Mouse (Mus musculus) hindbrain, postnatal 0 days (tissue): ENCODE data around the gene Trim12c. TPM values are rescaled to one million over a fixed set of nuclear protein-coding genes. Genes with fewer than 3 reads are reported as not detected.

Experiments used
- ATAC-seq: fragments of 200-750 bp; cut with Nextera tagmentation; 2 replicates; pipeline ENCODE4 v1.8.0; 2017; ENCODE audit warnings: mild to moderate bottlenecking, moderate TSS enrichment, moderate library complexity
- DNase-seq: peaks from one replicate; pipeline ENCODE4 v3.0.0-alpha.2; 2015; ENCODE audit warnings: low spot score
- H3K27ac ChIP-seq: fragments of 300-500 bp; sonication (generic); 2 replicates; pipeline ENCODE4 v1.5.1; 2014; ENCODE audit warnings: mild to moderate bottlenecking
- H3K27me3 ChIP-seq: fragments of 300-500 bp; sonication (generic); 2 replicates; pipeline ENCODE4 v1.6.1; 2014; ENCODE audit warnings: low read length, mixed read lengths; ENCODE audit not compliant: insufficient read depth
- H3K36me3 ChIP-seq: fragments of 300-500 bp; sonication (generic); 2 replicates; pipeline ENCODE4 v1.6.1; 2014; ENCODE audit warnings: low read length, mixed read lengths; ENCODE audit not compliant: insufficient read depth
- H3K4me1 ChIP-seq: fragments of 300-500 bp; sonication (generic); 2 replicates; pipeline ENCODE4 v1.6.1; 2014; ENCODE audit warnings: antibody characterized with exemption, low read length, mixed read lengths; ENCODE audit not compliant: insufficient read depth
- H3K4me2 ChIP-seq: fragments of 300-500 bp; sonication (generic); 2 replicates; pipeline ENCODE4 v1.6.1; 2014; ENCODE audit warnings: low read depth, mild to moderate bottlenecking, low read length, moderate library complexity, mixed read lengths
- H3K4me3 ChIP-seq: fragments of 300-500 bp; sonication (generic); 2 replicates; pipeline ENCODE4 v1.5.1; 2014; ENCODE audit warnings: low read length
- H3K9ac ChIP-seq: fragments of 300-500 bp; sonication (generic); replicated peaks from 2 replicates; pipeline ENCODE4 v1.6.1; 2014; ENCODE audit warnings: mild to moderate bottlenecking, low read length, moderate library complexity, mixed read lengths
- H3K9me3 ChIP-seq: fragments of 300-500 bp; sonication (generic); 2 replicates; pipeline ENCODE4 v1.6.1; 2016; ENCODE audit warnings: low read length, mixed read lengths
- CTCF ChIP-seq: IDR thresholded peaks from 2 replicates; pipeline ENCODE4 v1.5.1; 2016; ENCODE audit warnings: antibody characterized with exemption, control low read depth, low read depth
- WGBS: fragments of 180-500 bp; shearing (Covaris S2); extraction: QIAGEN DNeasy Blood & Tissue Kit; methylation state at CpG from one replicate; pipeline ENCODE4 v1.1.7; 2014; 5-methylcytosine and 5-hydroxymethylcytosine counted together
- polyA plus RNA-seq: library from polyadenylated mRNA; unstranded; fragments of >200 nt; fragmentation: Nextera tagmentation; extraction: Ambion mirVana; gene quantifications from 2 replicates; pipeline ENCODE4 v1.2.1, GENCODE M21; 2015
- total RNA-seq: library from RNA; depleted of rRNA; stranded (reverse); fragments of >200 nt; gene quantifications from 2 replicates; pipeline ENCODE4 v1.2.3, GENCODE M21; 2014; rRNA removed

Gene Trim12c
- total and polyA plus RNA-seq, 2 experiments from 2014 or later: 0.61 to 1.8 TPM

GRCm38 (mm10) chr7:104314796-104315353 is 38.3 kb downstream of the Trim12c start:
- DNase-seq (peak; percentile 1), ATAC-seq (no peak)
- H3K4me3 ChIP-seq: peak overlapping the region; percentile 32
- 15% methylated on average over 15 of the region's 15 CpGs for whole genome bisulfite sequencing
- no peak overlapping the region for H3K27ac ChIP-seq
- peak overlapping the region; percentile 43 for H3K4me2 ChIP-seq
- no peaks in the 10 kb centered on the region for H3K27me3 ChIP-seq
- no peak overlapping the region for H3K9ac ChIP-seq
- TF ChIP-seq CTCF: no peak
- H3K4me1 ChIP-seq: no peaks in the 10 kb centered on the region
- no peaks in the 10 kb centered on the region for H3K36me3 ChIP-seq
- no peaks in the 10 kb centered on the region for H3K9me3 ChIP-seq

- 84% methylated on average over 5 of the region's 5 CpGs for WGBS
- Histone ChIP-seq H3K36me3 (no peaks in the 10 kb centered on the region), H3K27me3 (no peaks in the 10 kb centered on the region)
Observed at GRCm38 (mm10) chr7:104291638-104292400, 61.3 kb downstream of the Trim12c start.

GRCm38 (mm10) chr7:104290641-104291040 is 62.5 kb downstream of the Trim12c start:
- Histone ChIP-seq H3K4me2 (no peak overlapping the region), H3K9ac (no peak overlapping the region), H3K27me3 (no peaks in the 10 kb centered on the region), H3K4me3 (no peak overlapping the region), H3K27ac (no peak overlapping the region), H3K9me3 (no peaks in the 10 kb centered on the region), H3K36me3 (no peaks in the 10 kb centered on the region), H3K4me1 (no peaks in the 10 kb centered on the region)
- DNase-seq (no peak), ATAC-seq (no peak)
- no peak for TF ChIP-seq CTCF
- WGBS: 85% methylated on average over 1 of the region's 1 CpGs

More at GRCm38 (mm10) chr7:104291638-104292400, 61.3 kb downstream of the Trim12c start:
- no peaks in the 10 kb centered on the region for H3K4me1 ChIP-seq
- no peaks in the 10 kb centered on the region for H3K9me3 ChIP-seq
- TF ChIP-seq CTCF: no peak
- H3K27ac ChIP-seq: no peak overlapping the region
- H3K4me2 ChIP-seq: no peak overlapping the region
- ATAC-seq: no peak
- DNase-seq: no peak
- H3K9ac ChIP-seq: no peak overlapping the region
- no peak overlapping the region for H3K4me3 ChIP-seq

Other genes starting within 250 kb of the Trim12c start
- gene Olfr646, start 248.5 kb downstream of the Trim12c start, total RNA-seq: not detected in 2 replicates
- not detected in 2 replicates for gene Olfr646, start 248.5 kb downstream of the Trim12c start, polyA plus RNA-seq
- not detected in 2 replicates for gene Ubqln5, start 223.5 kb downstream of the Trim12c start, total RNA-seq
- gene Ubqln5, start 223.5 kb downstream of the Trim12c start, polyA plus RNA-seq: not detected in 2 replicates
- not detected in 2 replicates for gene Olfr643, start 216.0 kb downstream of the Trim12c start, total RNA-seq
- not detected in 2 replicates for gene Olfr643, start 216.0 kb downstream of the Trim12c start, polyA plus RNA-seq
- gene Ubqln3, start 210.1 kb downstream of the Trim12c start, total RNA-seq: not detected in 2 replicates
- gene Ubqln3, start 210.1 kb downstream of the Trim12c start, polyA plus RNA-seq: not detected in 2 replicates
- gene Ubqlnl, start 202.8 kb downstream of the Trim12c start, total RNA-seq: not detected in 2 replicates
- gene Ubqlnl, start 202.8 kb downstream of the Trim12c start, polyA plus RNA-seq: not detected in 2 replicates
- not detected in 2 replicates for gene Olfm5, start 188.5 kb downstream of the Trim12c start, total RNA-seq
- gene Olfm5, start 188.5 kb downstream of the Trim12c start, polyA plus RNA-seq: not detected in 2 replicates
- not detected in 2 replicates for gene Olfr648, start 170.0 kb downstream of the Trim12c start, total RNA-seq
- gene Olfr648, start 170.0 kb downstream of the Trim12c start, polyA plus RNA-seq: 0.37 and 0.40 TPM in 2 replicates
- not detected in 2 replicates for gene Olfr649, start 157.4 kb downstream of the Trim12c start, total RNA-seq
- gene Olfr649, start 157.4 kb downstream of the Trim12c start, polyA plus RNA-seq: not detected in 2 replicates
- gene Trim6, start 134.6 kb downstream of the Trim12c start, total RNA-seq: 0.29 and 0.37 TPM in 2 replicates
- 0.68 and 0.91 TPM in 2 replicates for gene Trim6, start 134.6 kb downstream of the Trim12c start, polyA plus RNA-seq
- 1.3 and 1.9 TPM in 2 replicates for gene Trim34a, start 108.9 kb downstream of the Trim12c start, total RNA-seq
- gene Trim34a, start 108.9 kb downstream of the Trim12c start, polyA plus RNA-seq: 1.1 and 1.6 TPM in 2 replicates
- gene Trim5, start 65.3 kb downstream of the Trim12c start, total RNA-seq: 0.16 TPM in 1 of 2 replicates, not detected in the other
- gene Trim5, start 65.3 kb downstream of the Trim12c start, polyA plus RNA-seq: 0.25 and 0.47 TPM in 2 replicates
- gene Trim12a, start 37.9 kb downstream of the Trim12c start, total RNA-seq: 2.2 and 2.8 TPM in 2 replicates
- 3.1 and 3.7 TPM in 2 replicates for gene Trim12a, start 37.9 kb downstream of the Trim12c start, polyA plus RNA-seq
- not detected in 2 replicates for gene Trim34b, start 23.9 kb downstream of the Trim12c start, total RNA-seq
- not detected in 2 replicates for gene Trim34b, start 23.9 kb downstream of the Trim12c start, polyA plus RNA-seq
- 0.16 TPM in 1 of 2 replicates, not detected in the other for gene Trim30b, start 16.5 kb upstream of the Trim12c start, total RNA-seq
- not detected in 2 replicates for gene Trim30b, start 16.5 kb upstream of the Trim12c start, polyA plus RNA-seq
- 1.2 TPM in 1 of 2 replicates, not detected in the other for gene Trim30c, start 47.5 kb upstream of the Trim12c start, total RNA-seq
- gene Trim30c, start 47.5 kb upstream of the Trim12c start, polyA plus RNA-seq: not detected in 2 replicates
- gene Trim30a, start 111.8 kb upstream of the Trim12c start, total RNA-seq: 1.3 and 2.2 TPM in 2 replicates
- 0.89 and 0.97 TPM in 2 replicates for gene Trim30a, start 111.8 kb upstream of the Trim12c start, polyA plus RNA-seq
- 1.7 and 2.0 TPM in 2 replicates for gene Trim30d, start 154.5 kb upstream of the Trim12c start, total RNA-seq
- 1.4 and 1.5 TPM in 2 replicates for gene Trim30d, start 154.5 kb upstream of the Trim12c start, polyA plus RNA-seq
- gene Olfr651, start 196.8 kb upstream of the Trim12c start, total RNA-seq: not detected in 2 replicates
- gene Olfr651, start 196.8 kb upstream of the Trim12c start, polyA plus RNA-seq: not detected in 2 replicates
- not detected in 2 replicates for gene Olfr652, start 207.5 kb upstream of the Trim12c start, total RNA-seq
- gene Olfr652, start 207.5 kb upstream of the Trim12c start, polyA plus RNA-seq: 0.05 and 0.09 TPM in 2 replicates
- gene Olfr653, start 224.0 kb upstream of the Trim12c start, total RNA-seq: not detected in 2 replicates
- gene Olfr653, start 224.0 kb upstream of the Trim12c start, polyA plus RNA-seq: not detected in 2 replicates
- gene Olfr654, start 233.7 kb upstream of the Trim12c start, total RNA-seq: not detected in 2 replicates
- gene Olfr654, start 233.7 kb upstream of the Trim12c start, polyA plus RNA-seq: not detected in 2 replicates
- not detected in 2 replicates for gene Olfr655, start 248.4 kb upstream of the Trim12c start, total RNA-seq
- gene Olfr655, start 248.4 kb upstream of the Trim12c start, polyA plus RNA-seq: not detected in 2 replicates